Mouse (Mus musculus): Measurements from ENCODE around the gene Tmem182.

Gene Tmem182

DNA sequence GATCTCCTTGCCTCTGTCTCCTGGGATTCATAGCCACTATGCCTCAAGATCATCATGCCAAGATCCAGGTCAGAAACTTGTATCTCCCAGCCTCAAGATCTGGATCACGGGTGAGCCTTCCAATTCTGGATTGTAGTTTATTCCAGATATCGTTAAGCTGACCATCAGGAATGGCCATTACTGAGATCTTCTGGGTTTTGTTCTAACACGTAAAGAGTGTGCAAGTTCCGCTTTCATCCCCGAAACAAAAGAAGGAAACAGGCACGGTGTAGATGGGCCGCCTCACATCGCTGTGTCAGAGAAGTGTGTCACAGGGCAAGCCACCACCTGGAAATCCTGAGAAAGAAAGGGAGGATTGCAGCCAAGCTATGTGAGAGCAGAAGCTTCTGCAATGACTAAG lies 6.3 kb upstream of the Tmem182 start:
- no peak for DNase-seq (ENCODE audit: low spot score in 2 of 2)

DNA sequence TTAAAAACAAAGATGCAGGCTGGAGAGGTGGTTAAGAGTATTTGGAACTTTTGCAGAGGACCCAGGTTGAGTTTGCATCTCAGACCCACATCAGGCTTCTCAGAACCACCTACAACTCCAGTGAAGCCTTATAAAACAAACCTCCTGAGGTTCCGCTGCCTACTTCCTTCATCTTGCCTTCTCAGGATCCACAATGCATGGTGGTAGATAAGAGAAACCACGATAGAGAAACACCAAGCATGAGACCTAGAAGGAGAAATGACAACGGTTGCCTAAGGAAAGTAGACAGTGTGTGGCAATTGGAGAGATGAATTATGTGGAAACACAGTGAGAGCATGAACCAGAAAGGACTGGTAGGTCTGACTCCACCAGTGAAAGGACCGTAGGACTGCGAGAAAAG lies 4.5 kb upstream of the Tmem182 start:
- DNase-seq (ENCODE audit: low spot score in 2 of 2), result no peak

DNA sequence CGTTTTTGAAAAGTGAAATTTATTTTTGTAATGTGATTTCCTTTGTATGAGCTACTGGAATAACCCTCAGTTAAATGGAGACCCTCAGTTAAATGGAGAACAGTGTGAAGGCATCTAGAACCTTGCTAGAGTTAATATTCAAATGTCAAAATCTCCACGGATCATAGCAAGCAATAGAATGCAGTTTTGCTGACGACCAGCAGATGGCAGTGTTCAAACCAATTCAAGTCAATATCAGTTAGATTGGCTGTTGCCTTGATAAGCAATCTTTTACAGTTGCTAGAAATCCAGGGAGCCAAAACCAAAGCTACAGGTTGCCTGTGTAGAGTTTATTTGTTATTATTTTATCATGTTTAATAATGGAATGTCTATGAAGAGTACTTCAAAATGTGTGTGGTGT lies 2.6 kb upstream of the Tmem182 start:
- DNase-seq (ENCODE audit: low spot score in 2 of 2), result peak in 1 of 2 experiments; percentile 38

DNA sequence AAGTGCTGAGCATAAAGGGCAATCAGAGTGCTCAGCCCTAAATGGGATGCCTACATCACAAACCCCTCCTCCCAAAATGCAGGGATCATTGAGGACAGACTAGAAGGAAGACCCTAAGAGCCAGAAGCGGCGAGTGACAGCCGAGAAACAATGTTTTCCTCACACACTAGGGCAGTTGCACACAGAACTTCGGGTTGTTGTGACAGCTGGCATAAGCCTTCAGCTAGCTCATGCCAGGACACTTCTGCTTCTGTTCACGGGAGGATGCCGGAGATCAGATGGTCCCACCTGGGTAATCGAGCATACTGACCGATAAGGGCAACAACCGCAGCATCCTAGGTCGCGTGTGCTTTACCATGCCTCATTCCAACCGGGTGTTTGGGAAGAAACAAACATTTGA lies 1.3 kb upstream of the Tmem182 start:
- no peak for DNase-seq (ENCODE audit: low spot score in 2 of 2)

DNA sequence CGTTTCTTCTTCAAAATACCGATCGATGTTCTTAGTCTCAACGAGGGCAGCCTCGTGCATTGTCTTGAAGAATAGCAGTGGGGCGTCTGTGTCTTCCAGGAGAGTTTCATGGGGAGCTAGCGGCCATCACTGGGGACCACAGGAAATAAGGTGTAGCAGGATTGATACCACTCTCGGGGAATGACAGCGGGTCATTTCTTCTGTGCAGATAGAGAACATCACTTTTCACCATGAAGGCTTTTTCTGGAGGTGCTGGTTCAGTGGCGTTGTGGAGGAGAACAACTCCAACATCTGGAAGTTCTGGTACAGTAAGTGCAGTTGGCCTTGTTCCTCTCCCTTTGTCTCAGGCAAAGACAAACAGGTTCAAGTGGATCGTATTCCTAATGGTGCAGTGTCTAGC lies 490 bp downstream of the Tmem182 start:
- DNase-seq (ENCODE audit: low spot score in 2 of 2), result no peak

DNA sequence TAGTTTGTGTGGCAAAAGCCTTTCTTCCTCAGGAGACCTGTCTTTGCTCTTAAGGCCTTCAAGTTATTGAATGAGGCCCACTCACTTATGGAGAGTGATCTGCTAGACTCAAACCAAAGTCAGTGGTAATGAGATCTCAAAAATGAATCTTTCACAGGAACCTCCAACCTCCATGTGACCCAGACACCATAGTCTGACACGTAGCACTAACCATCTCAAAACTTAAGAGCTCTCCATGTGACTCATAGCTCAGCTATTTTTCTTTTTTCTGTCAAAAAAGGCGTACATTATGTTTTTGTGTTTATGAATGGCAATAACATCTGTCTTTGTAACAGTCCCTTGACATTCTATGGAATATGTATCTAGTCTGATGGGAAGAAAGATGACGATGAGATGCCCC lies 3.2 kb downstream of the Tmem182 start:
- no peak for DNase-seq (ENCODE audit: low spot score in 2 of 2)

DNA sequence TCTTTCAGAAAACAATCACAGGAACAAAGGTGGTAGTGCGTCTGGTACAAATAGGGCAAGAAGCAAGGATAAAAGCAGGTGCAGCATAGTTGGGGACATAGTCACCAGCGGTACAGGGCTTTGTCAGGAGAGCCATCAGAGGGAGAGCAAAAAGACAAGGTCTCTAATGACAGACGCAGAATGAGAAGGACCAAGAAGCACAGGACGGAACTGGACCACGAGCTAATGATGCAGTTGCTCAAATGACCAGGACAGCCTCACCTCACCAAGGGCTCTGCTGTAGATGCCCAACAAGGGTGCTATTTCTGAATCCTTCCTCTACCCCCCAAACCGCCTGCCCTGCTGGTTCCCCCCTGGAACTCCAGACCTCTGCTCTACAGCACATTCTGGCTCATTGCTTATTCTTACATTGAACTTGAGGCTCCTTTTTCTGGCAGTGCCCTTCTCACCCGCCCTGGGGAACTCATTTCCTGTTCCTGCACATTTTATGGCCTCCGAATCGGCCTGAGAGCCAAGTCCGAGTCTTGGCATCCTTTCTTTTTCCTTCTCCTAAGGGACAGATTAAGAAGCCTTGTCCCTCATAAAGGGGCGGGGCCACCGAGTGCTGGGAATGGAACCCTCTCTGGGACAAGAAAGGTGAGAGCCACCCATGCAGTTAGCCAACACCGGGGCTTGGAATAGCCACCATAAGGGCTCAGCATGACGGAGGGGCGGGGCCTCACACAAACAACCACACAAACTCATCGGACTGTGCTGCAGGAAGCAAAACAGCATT lies 9.9 kb downstream of the Tmem182 start:
- no peak for DNase-seq (ENCODE audit: low spot score in 2 of 2)

DNA sequence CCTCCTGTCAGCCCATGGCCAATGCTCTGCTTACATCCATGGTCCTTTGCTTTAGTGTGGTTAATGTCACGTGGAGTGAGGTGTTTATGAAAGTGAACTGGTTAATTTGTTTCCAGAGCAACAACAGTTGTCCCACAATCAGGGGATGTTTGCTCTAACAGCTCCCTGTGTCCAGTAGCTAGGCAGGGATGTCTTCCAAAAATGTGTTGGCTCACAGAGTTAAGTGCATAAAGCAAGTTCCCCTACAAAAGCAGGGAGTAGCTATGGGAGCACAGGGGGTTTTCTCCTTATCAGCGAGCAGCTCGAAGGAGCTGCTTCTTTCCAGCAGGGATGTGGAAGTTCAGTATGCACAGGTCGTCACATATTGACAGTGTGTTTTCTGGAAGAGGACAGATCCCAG lies 19.1 kb downstream of the Tmem182 start:
- DNase-seq (ENCODE audit: low spot score in 2 of 2), result no peak

DNA sequence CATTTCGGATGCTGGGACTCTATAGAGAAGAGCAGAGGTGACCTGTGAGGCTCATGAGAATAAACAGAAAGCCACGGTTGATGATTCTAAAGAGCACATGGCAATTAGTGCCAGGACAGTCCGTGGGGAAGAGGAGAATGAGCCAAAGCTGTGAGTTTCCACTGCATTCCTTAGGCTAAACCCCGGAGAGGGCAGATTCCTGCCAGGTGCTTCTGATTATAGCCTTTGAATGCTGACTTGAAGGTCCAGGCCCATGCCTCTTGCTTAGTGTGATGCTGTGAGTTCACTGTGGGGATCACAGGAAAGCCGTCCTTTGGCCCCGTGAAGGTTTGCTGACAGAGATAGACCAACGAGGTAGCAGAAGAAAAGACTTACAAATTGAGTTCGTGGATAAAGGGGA lies 19.5 kb downstream of the Tmem182 start:
- no peak for DNase-seq (ENCODE audit: low spot score in 2 of 2)

DNA sequence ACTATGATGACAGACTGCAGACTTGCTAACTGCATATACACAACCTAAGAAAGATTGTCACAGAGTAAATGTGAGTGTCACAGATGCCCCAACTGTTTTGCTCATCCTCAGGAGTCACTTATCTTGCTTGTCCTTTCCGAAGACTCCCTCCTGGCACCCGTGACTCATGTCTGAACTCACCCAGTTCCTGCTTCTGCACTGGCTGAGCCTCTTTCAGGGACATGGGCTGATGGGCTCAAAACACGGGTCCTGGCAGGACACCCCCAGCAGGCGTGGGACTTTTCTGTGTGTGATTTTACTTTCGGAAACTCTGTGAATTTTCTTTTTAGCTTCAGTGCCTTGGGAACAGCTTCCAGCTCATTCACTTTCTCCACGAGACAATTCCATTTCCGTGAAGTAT lies 20.4 kb downstream of the Tmem182 start:
- no peak for DNase-seq (ENCODE audit: low spot score in 2 of 2)

DNA sequence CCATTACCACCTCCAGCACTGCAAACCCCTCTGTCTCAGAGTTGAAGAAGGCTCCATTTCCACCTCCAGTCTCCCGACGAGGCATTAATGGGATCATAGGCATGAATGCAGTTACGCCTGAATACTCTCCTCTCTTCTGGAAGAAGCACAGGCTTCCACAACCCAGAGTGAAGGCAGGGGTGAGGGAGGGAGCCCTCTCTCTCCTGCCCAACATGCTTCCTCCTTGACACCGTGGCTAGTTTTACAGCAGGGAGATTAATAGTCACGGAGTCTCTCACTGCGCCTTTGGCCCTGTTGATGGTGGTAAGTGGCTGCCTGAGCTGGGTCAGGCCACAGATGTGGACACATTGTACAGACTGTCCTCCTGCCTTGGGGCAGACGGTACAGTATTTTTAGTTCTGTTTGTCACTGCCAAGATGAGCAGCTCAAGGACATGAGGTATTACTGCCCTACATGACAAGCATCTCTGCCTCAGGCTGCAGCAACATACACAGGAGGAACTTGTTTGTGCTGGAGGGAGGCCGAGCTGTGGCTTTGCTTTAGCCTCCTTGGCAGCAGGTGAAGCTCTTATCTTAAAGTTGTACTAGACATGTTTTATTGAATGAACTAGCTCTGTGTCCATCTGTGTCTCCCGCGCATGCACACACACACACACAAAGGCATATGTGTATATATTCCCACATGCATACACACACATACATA lies 24.0 kb downstream of the Tmem182 start:
- DNase-seq (ENCODE audit: low spot score in 2 of 2), result no peak

DNA sequence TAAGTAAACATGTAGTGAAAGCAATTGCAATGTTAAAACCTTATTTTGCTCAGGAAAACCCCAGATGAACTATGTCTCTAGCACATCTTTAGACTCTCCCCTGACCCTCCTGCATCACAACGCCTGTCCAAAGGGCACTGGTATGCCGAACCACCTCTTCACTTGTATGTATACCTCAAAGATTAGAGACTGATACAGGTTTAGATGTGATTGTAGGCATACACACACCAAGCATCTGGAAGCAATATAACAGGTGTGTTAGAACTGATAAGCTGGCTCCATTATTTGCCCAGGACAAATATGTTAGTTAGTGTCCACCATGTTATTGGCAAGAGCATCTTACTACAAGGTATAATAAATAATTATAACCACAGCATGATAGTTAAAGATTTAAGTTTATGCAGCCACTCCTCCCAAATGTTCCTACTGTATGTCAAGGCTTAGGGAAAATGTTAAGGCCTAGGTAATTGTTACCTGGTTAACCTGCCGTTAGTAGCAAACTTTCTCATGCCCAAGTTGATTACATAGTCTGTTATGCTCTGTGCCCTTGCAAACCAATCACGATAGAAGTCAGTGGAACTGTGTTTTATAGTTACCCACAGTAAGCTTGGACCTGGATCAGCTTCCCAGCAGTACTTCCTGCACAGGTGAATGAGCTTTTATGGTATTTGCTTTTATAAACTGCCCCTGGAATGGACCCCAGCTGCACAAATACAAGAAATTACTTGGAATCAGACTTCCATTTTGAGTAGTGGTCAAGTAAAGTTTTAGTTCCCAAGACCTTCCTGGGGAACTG lies 25.5 kb downstream of the Tmem182 start:
- DNase-seq (ENCODE audit: low spot score in 2 of 2), result no peak

DNA sequence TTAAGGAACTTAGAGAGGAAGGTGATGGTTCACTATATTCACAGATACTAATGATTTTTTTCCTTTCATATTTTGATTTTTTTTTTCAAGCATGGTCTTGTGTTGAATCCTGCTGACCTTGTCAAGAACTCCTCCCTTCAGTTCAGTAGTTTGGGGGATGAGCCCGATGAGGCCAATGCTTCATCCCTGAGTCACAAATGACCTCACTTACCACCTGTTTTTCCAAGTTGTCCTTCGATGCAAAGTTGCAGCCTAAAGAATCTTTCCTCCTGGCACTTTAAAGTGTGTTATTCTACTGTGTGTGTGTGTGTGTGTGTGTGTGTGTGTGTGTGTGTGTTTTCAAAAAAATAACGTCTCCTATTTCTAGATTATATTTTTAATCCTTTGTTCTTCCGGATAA lies 30.1 kb downstream of the Tmem182 start:
- DNase-seq (ENCODE audit: low spot score in 2 of 2), result no peak

DNA sequence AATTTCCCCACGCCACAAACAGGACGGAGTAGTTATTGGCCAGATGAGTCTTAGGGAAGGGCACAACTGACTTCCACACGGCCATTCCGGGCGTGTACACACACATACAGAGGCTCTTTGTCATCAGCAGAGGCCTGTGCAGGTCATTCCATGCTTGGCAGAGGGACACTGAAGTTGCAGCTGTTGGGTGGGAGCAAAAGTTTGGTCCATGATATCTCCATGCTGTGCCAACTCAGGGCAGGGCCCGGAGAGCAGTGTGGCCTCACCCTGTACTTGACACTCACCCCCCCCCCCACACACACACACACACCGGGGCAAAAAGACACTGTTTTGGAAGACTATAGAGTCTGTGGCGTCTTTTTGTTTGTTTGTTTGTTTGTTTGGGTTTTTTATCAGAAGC lies 35.2 kb downstream of the Tmem182 start:
- no peak for DNase-seq (ENCODE audit: low spot score in 2 of 2)

DNA sequence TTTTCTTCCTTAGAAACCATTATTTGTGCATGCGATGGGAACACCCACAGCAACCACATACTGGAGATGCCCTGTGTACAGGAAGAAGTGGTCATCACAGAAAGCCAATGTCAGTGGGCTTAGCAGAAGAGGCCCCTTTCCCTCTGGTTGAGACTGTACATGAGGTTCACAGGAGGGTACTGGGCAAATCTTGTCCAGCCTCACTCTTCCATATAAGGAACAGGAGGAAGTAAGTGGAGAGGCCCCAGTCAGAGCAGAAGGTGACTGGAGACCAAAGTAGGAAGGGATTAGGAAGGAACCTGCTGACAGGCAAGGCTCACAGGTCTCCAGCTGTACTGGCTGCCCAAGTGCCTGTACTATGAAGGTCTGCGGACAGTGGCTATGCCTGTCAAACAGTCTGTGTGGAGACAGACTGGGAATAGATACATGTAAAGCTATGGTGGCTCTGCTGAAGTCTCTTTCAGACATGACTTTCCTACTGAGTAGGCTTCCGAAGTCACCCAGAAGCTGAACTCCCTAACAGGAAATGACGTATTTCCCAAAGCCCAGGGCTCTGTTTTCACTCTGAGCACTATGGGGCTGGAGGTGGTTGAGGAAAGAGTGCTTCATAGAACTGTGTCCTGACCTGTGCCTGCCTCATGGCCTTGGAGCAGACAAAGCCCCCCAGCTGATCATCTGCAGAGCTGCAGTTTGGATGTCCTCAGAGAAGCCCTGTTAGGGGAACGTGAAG lies 35.8 kb downstream of the Tmem182 start:
- no peak for DNase-seq (ENCODE audit: low spot score in 2 of 2)

DNA sequence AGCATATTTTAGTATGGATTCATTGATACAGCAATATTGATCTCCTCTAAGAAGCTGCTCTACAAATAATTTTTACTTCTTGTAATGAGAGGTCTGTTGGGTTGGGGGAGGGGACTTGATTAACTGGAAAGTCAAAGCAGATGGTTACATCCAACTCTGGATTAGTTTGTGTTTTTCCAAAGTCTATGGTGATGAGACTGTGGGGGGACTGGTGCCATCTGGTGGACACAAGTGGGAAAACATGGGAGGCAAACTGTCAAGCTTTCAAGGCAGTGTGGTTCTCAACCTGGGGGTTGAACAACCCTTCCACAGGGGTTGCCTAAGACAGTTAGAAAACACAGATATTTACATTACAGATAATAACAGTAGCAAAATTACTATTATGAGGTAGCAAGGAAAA lies 39.2 kb downstream of the Tmem182 start:
- DNase-seq (ENCODE audit: low spot score in 2 of 2), result no peak

DNA sequence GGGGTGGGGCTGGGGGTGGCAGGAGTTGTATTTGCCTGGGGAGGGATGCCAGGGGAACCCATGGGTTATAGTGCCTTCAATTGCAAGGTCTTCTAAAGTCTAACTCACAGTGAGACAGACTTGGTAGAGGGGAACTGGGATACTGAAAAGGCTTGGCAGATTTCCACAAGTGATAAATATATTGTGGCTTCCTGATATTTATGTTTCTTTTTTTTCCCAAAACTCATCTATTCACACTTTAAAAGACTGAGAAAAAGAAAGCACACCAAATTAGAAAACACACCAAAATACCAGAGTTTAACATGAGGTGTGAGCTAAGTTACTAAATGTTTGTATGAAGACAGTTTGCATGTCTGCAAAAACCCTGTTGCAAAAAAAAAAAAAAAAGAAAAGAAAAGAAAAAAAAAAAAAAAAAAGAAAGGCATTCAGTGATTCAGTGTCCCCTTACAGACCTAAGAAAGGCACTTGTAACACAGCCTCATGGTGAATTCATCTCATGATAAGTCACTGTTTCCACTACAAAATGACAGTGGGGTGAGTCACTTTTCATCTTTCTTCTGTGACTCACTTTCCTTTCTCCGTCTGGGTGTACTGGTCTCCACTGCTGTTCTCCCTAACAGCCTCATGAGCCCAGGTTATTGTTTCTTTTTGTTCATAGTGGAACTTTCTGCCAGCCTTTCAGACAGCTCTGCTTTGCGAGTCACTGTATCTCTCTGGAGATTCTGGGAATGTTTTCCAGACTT lies 42.0 kb downstream of the Tmem182 start:
- DNase-seq (ENCODE audit: low spot score in 2 of 2), result no peak

DNA sequence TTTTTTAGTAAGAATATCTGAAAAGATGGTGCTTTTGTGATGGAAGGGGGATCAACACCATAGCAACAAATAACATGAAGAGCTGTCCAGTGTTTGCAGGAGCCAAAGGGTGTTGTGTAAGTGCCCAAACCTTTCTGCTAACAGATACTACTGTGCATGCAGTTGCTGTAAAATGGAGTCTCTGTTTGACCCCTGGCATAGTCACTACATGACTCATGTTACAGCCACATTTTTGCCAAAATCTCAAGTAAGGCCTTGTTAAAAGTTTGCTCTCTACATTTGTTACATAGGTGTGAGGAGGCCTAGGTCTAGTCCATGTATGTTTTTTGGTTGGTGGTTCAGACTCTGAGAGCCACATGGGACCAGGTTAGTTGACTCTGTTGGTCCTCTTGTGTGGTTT lies 45.9 kb downstream of the Tmem182 start:
- DNase-seq (ENCODE audit: low spot score in 2 of 2), result no peak

DNA sequence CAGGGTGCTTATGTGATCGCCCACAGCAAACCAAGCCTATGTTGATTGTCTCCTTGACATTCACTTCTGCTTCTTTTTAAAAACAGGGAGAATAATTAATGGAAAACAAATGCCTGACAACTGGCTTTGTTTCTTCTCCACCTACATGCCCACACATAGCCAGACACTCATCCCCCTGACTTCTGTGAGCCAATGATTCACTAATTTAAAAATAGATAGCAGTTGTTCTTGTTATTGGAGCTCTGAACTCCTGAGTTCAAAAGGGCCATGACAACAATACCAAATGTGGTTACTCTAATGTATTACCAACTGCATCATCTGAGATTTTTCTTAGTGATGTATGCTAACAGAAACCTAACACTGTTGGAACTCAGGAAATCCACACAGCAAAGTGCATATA lies 49.9 kb downstream of the Tmem182 start:
- DNase-seq (ENCODE audit: low spot score in 2 of 2), result no peak

DNA sequence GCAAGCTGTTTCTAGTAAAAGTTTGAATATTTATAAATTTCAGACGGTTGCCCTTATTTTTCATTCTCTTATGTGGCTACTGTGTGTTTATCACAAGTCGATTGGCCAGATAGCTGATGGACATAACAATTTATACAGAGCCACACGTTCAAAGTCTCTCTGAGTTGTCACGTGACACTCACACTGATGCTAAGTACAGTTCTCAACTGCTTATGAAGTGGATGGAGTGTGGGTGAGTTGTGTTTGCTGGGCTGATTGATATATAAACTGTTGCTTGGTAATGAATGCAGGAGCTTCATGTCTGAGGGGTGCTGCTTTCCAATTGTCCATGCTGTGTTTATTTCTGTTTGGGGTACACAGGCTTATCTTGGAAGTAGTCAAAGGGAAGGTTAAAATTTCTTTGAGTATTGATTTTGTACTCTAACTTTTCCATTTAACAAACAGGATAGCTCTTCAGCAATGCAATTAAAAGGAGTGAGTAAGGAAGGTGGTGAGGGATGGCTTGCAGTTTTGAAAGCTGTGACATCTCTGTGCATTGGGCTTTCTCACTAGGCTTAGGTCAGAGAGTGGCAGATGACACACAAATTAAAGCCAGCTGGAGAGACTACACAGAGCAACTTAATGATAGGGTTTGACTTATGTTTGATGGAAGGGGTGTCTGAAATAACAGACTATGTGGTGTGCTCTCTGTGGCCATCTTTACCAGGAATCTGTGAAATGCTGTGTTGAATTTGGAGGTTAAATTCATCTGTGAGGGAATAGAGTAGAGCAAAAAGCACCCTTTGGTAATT lies 51.6 kb downstream of the Tmem182 start:
- no peak for DNase-seq (ENCODE audit: low spot score in 2 of 2)

DNA sequence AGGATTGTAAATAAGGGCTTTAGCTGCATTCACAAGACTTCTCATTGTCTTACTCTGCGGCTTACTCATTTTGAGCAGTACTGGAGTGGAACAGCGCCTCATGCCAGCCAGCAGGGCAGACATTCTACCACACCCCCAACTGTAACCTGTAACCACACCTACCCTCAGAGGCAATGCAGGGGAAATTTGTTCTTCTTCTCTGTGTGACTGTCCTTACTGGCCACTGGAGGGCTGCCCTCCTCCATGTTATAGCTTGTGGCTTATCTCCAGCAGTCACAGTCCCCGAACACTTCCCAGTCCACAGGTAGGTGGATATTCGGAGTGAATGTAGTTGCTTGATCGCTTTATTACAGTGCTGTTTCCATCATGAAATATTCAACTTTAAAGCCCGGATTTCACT lies 59.6 kb downstream of the Tmem182 start:
- no peak for DNase-seq (ENCODE audit: low spot score in 2 of 2)

Measured in right cerebral cortex, postnatal 36 days (tissue).